ENCODE assay signal across 13 mouse cellular contexts in the genomic region with DNA sequence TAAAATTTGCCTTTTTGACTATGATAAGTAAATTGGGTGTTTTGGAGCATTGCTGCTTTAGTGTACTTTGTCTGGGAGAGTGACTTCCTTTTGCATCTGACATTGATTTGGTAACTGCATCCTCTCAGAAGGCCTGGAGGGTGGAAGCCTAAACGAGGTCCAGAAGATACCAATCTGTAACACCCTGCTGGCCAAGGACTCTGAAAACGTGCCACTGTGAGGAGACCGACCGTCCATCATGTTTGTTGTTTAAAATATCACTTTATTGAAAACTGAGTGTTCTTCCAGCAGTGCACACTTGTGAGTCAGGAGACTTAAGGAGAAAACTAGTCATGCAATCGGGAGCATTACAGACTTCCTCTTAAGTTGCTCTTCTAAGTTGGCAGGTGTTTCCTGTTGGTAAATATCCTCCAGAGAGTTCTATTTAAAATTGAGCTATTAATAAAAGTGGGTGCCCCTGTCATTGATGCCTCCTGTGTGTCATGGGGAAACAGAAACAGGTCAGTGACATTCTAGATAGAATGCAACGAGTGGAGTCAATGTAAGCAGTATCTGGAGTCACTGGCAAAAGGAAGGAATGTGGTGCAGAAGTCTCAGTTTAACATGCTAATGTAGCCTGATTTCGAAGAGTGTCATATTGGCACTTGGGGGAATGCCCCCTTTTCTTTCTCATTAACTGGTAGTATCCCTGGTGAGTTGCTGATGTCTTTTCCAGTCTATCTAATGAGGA. TPM values are rescaled to one million over a fixed set of nuclear protein-coding genes. Genes with fewer than 3 reads are reported as not detected.
DNase-seq lines count a peak whose midpoint lies in the region; ATAC-seq and TF ChIP-seq lines count a peak whose summit lies in the region.
"Had no signal": no experiment of that assay in that cellular context is flagged by ENCODE, and none has a peak within 500 bp of the region (broad histone marks: within the 10 kb centered on the region; RNA-seq: fewer than 3 reads in every experiment).

No protein-coding gene starts in this region.

- no peaks in the 10 kb centered on the region for H3K9me3 ChIP-seq in heart, embryonic 11.5 days (replicated peaks; ENCODE audit: control insufficient read depth, low read length)
- H3K9me3 ChIP-seq in liver, postnatal 0 days (ENCODE audit: low read length), result no peaks in the 10 kb centered on the region
- H3K9me3 ChIP-seq in midbrain, embryonic 11.5 days (ENCODE audit: control insufficient read depth, low read length), result no peaks in the 10 kb centered on the region

- no peak for TF ChIP-seq POLR2A in heart, adult 2 months (IDR thresholded peaks at IDR 0.05; ENCODE audit: insufficient read depth, low read depth, low read length)

- no peak overlapping the region for H3K4me3 ChIP-seq in heart, adult 2 months
- no peak overlapping the region for H3K4me3 ChIP-seq in heart, embryonic 11.5 days (ENCODE audit: low read depth, low read length)
- no peak overlapping the region for H3K4me3 ChIP-seq in liver, postnatal 0 days (ENCODE audit: low read depth, low read length)
- H3K4me3 ChIP-seq in midbrain, embryonic 11.5 days (ENCODE audit: low read depth, low read length), result no peak overlapping the region

- H3K79me2 ChIP-seq in heart, adult 2 months (replicated peaks; ENCODE audit: control insufficient read depth, insufficient read depth, low read length), result 0 out of 2 replicates have a peak, but pooled peaks cover 1% of the 10 kb centered on the region

- no peak for TF ChIP-seq EP300 in heart, adult 2 months (IDR thresholded peaks at IDR 0.05; ENCODE audit: insufficient read depth, low read depth, low read length)
- no peak for TF ChIP-seq EP300 in liver, postnatal 0 days (IDR thresholded peaks at IDR 0.05; ENCODE audit: low read depth)

- H3K36me3 ChIP-seq in heart, adult 2 months (ENCODE audit: control insufficient read depth, insufficient read depth, low read length), result peaks cover 16% of the 10 kb centered on the region
- no peaks in the 10 kb centered on the region for H3K36me3 ChIP-seq in heart, embryonic 11.5 days (ENCODE audit: control insufficient read depth, insufficient read depth, low read length)
- H3K36me3 ChIP-seq in liver, postnatal 0 days (replicated peaks; ENCODE audit: insufficient read depth, low read length), result peaks cover 27% of the 10 kb centered on the region
- H3K36me3 ChIP-seq in midbrain, embryonic 11.5 days (ENCODE audit: control insufficient read depth, insufficient read depth, low read length), result peaks cover 2% of the 10 kb centered on the region; the same call in 1 of the 2 replicates

- no peak overlapping the region for H3K9ac ChIP-seq in heart, adult 2 months (ENCODE audit: low read depth, low read length)
- no peak overlapping the region for H3K9ac ChIP-seq in heart, embryonic 11.5 days (ENCODE audit: low read depth, low read length)
- H3K9ac ChIP-seq in liver, postnatal 0 days (replicated peaks), result no peak overlapping the region
- no peak overlapping the region for H3K9ac ChIP-seq in midbrain, embryonic 11.5 days (ENCODE audit: low read length)
- H3K9ac ChIP-seq: liver, embryonic 14.5 days had no signal

- 28% methylated on average over 7 of the region's 7 CpGs for WGBS in heart, adult 2 months
- WGBS in heart, embryonic 11.5 days (ENCODE audit: insufficient replicate concordance), result 63% methylated on average over 7 of the region's 7 CpGs
- 41% methylated on average over 7 of the region's 7 CpGs for WGBS in liver, postnatal 0 days (ENCODE audit: insufficient replicate concordance)
- 84% methylated on average over 7 of the region's 7 CpGs for WGBS in midbrain, embryonic 11.5 days

- DNase-seq in heart, adult 2 months, result peak in 1 of 2 experiments; percentile 23
- DNase-seq in spleen, postnatal 36 days (ENCODE audit: low spot score in 2 of 2), result peak; percentile 30 to 55
- no peak for DNase-seq in spleen, adult 18-20 months
- DNase-seq in liver, postnatal 0 days, result no peak
- DNase-seq in midbrain, embryonic 11.5 days (ENCODE audit: low spot score, missing footprints), result no peak
- DNase-seq in right cerebral cortex, adult 18-20 months, result no peak
- DNase-seq in right cerebral cortex, postnatal 14 days, result no peak
- DNase-seq: cerebellum, adult 9-10 months; kidney, adult 8-10 months; right cerebral cortex, postnatal 25 days had no signal

- no peaks in the 10 kb centered on the region for H3K27me3 ChIP-seq in heart, adult 2 months (ENCODE audit: control insufficient read depth, insufficient read depth, low read length)
- no peaks in the 10 kb centered on the region for H3K27me3 ChIP-seq in heart, embryonic 11.5 days (ENCODE audit: control insufficient read depth, insufficient read depth, low read length)
- H3K27me3 ChIP-seq in liver, postnatal 0 days (ENCODE audit: insufficient read depth, low read length), result no peaks in the 10 kb centered on the region
- H3K27me3 ChIP-seq in midbrain, embryonic 11.5 days (ENCODE audit: control insufficient read depth, insufficient read depth, low read length), result no peaks in the 10 kb centered on the region

- no peak for TF ChIP-seq CTCF in heart, adult 2 months (IDR thresholded peaks at IDR 0.05)
- no peak for TF ChIP-seq CTCF in liver, postnatal 0 days (IDR thresholded peaks at IDR 0.05; ENCODE audit: low read depth)

- H3K4me1 ChIP-seq in heart, adult 2 months (ENCODE audit: control insufficient read depth, insufficient read depth, low read length), result peaks cover 6% of the 10 kb centered on the region
- H3K4me1 ChIP-seq in heart, embryonic 11.5 days (ENCODE audit: control insufficient read depth, insufficient read depth, low read length), result peaks cover 11% of the 10 kb centered on the region
- peaks cover 25% of the 10 kb centered on the region for H3K4me1 ChIP-seq in liver, postnatal 0 days (ENCODE audit: insufficient read depth)
- H3K4me1 ChIP-seq in midbrain, embryonic 11.5 days (ENCODE audit: control insufficient read depth, insufficient read depth, low read length), result peaks cover 11% of the 10 kb centered on the region

- H3K27ac ChIP-seq in heart, adult 2 months, result peak overlapping the region; percentile 36
- no peak overlapping the region for H3K27ac ChIP-seq in heart, embryonic 11.5 days (ENCODE audit: low read depth, low read length)
- peak overlapping the region; percentile 56 for H3K27ac ChIP-seq in liver, postnatal 0 days (ENCODE audit: low read depth)
- no peak overlapping the region for H3K27ac ChIP-seq in midbrain, embryonic 11.5 days (ENCODE audit: low read depth, low read length)
- H3K27ac ChIP-seq: liver, embryonic 14.5 days had no signal

- ATAC-seq in heart, embryonic 11.5 days (replicated peaks; ENCODE audit: insufficient number of reproducible peaks, low FRiP score, low TSS enrichment), result no peak
- ATAC-seq in liver, postnatal 0 days, result no peak
- ATAC-seq in midbrain, embryonic 11.5 days (ENCODE audit: low FRiP score), result no peak
- ATAC-seq: hindbrain, embryonic 16.5 days had no signal

- intact Hi-C loops in heart, adult 2 months (cut with DNase I), result no loop called here

- no peak overlapping the region for H3K4me2 ChIP-seq in heart, embryonic 11.5 days
- no peak overlapping the region for H3K4me2 ChIP-seq in liver, postnatal 0 days (ENCODE audit: low read depth, low read length)
- H3K4me2 ChIP-seq in midbrain, embryonic 11.5 days, result no peak overlapping the region

RNA-seq across cellular contexts. Expression of a gene that starts 3.5 kb away (rescaled TPM):
- total RNA-seq in heart, adult 2 months (2021), result 10 to 100 TPM; 10.1 to 13.8 TPM
- polyA plus RNA-seq in heart, adult 2 months (2012; rRNA removed), result 6.0 and 7.4 TPM in 2 replicates
- 18.6 and 19.4 TPM in 2 replicates for polyA plus RNA-seq in heart, embryonic 11.5 days (2014; fragmentation: Nextera tagmentation; extraction: Ambion mirVana)
- 23.1 and 25.7 TPM in 2 replicates for polyA plus RNA-seq in liver, postnatal 0 days (2015; fragmentation: Nextera tagmentation; extraction: Ambion mirVana)
- polyA plus RNA-seq in midbrain, embryonic 11.5 days (2014; fragmentation: Nextera tagmentation; extraction: Ambion mirVana), result 20.5 and 21.7 TPM in 2 replicates

RNA-seq across cellular contexts. Expression of a gene that starts 42.1 kb away (rescaled TPM):
- total RNA-seq in heart, adult 2 months (2021), result 100 to 1,000 TPM in 1 of 2 experiments, 10 to 100 TPM in 1; 93.0 to 101 TPM
- 21.5 and 39.1 TPM in 2 replicates for polyA plus RNA-seq in heart, adult 2 months (2012; rRNA removed)
- 68.4 and 79.3 TPM in 2 replicates for polyA plus RNA-seq in heart, embryonic 11.5 days (2014; fragmentation: Nextera tagmentation; extraction: Ambion mirVana)
- 33.2 and 34.5 TPM in 2 replicates for polyA plus RNA-seq in liver, postnatal 0 days (2015; fragmentation: Nextera tagmentation; extraction: Ambion mirVana)
- 84.3 and 94.5 TPM in 2 replicates for polyA plus RNA-seq in midbrain, embryonic 11.5 days (2014; fragmentation: Nextera tagmentation; extraction: Ambion mirVana)

Comparison
In these comparisons a context has a peak if more than half of its experiments do, and no peak if none do; other contexts are left out.
1. DNase-seq: peak in spleen, postnatal 36 days (2 of 2); none in spleen, adult 18-20 months (0 of 2), liver, postnatal 0 days (single experiment), midbrain, embryonic 11.5 days (single experiment), right cerebral cortex, adult 18-20 months (single experiment) and right cerebral cortex, postnatal 14 days (single experiment).
2. H3K27ac ChIP-seq: peak in heart, adult 2 months (single experiment) and liver, postnatal 0 days (single experiment); none in heart, embryonic 11.5 days (single experiment) and midbrain, embryonic 11.5 days (single experiment).